Mouse (Mus musculus): Measurements from ENCODE around the gene Ssx2ip. TPM values are rescaled to one million over a fixed set of nuclear protein-coding genes. Genes with fewer than 3 reads are reported as not detected.

Gene Ssx2ip
- 31.9 and 33.6 TPM in 2 replicates for polyA plus RNA-seq (2015; fragmentation: Nextera tagmentation; extraction: Ambion mirVana)

- WGBS = under 1% methylated on average over 73 of the region's 100 CpGs
- Histone ChIP-seq H3K9ac (ENCODE audit: low read length) (peak within 1 kb of the TSS; percentile 79), H3K9me3 (ENCODE audit: control insufficient read depth, low read length) (no peaks in the 10 kb centered on the region), H3K4me1 (replicated peaks; ENCODE audit: control insufficient read depth, insufficient read depth, low read length) (peaks cover 24% of the 10 kb centered on the region), H3K27me3 (ENCODE audit: control insufficient read depth, insufficient read depth, low read depth, low read length) (no peaks in the 10 kb centered on the region), H3K36me3 (ENCODE audit: control insufficient read depth, insufficient read depth, low read length) (no peaks in the 10 kb centered on the region), H3K4me2 (ENCODE audit: low read depth, low read length) (peak within 1 kb of the TSS; percentile 73), H3K4me3 (ENCODE audit: low read length) (peak within 1 kb of the TSS; percentile 77), H3K27ac (ENCODE audit: low read length) (peak within 1 kb of the TSS; percentile 90)
- peak; percentile 97 for ATAC-seq (ENCODE audit: low read depth)
These were observed at the start of gene Ssx2ip for GRCm38 (mm10) chr3:146404311-146405201. Gene Ssx2ip (plus strand): TSS chr3:146404642.

GRCm38 (mm10) chr3:146355146-146355545 lies 49.3 kb upstream of the Ssx2ip start:
- Histone ChIP-seq H3K4me3 (ENCODE audit: low read length) (no peak overlapping the region), H3K9me3 (ENCODE audit: control insufficient read depth, low read length) (no peaks in the 10 kb centered on the region), H3K4me1 (replicated peaks; ENCODE audit: control insufficient read depth, insufficient read depth, low read length) (no peaks in the 10 kb centered on the region), H3K4me2 (ENCODE audit: low read depth, low read length) (no peak overlapping the region), H3K27me3 (ENCODE audit: control insufficient read depth, insufficient read depth, low read depth, low read length) (no peaks in the 10 kb centered on the region), H3K27ac (ENCODE audit: low read length) (no peak overlapping the region), H3K9ac (ENCODE audit: low read length) (no peak overlapping the region), H3K36me3 (ENCODE audit: control insufficient read depth, insufficient read depth, low read length) (no peaks in the 10 kb centered on the region)
- 62% methylated on average over 3 of the region's 3 CpGs for WGBS
- no peak for ATAC-seq (ENCODE audit: low read depth)

GRCm38 (mm10) chr3:146365471-146365870 lies 39.0 kb upstream of the Ssx2ip start:
- Histone ChIP-seq H3K9ac (ENCODE audit: low read length) (no peak overlapping the region), H3K4me3 (ENCODE audit: low read length) (no peak overlapping the region), H3K27ac (ENCODE audit: low read length) (no peak overlapping the region), H3K4me1 (replicated peaks; ENCODE audit: control insufficient read depth, insufficient read depth, low read length) (no peaks in the 10 kb centered on the region), H3K27me3 (ENCODE audit: control insufficient read depth, insufficient read depth, low read depth, low read length) (no peaks in the 10 kb centered on the region), H3K36me3 (ENCODE audit: control insufficient read depth, insufficient read depth, low read length) (no peaks in the 10 kb centered on the region), H3K9me3 (ENCODE audit: control insufficient read depth, low read length) (no peaks in the 10 kb centered on the region), H3K4me2 (ENCODE audit: low read depth, low read length) (no peak overlapping the region)
- ATAC-seq (ENCODE audit: low read depth) = no peak
- WGBS = 82% methylated on average over 9 of the region's 9 CpGs

GRCm38 (mm10) chr3:146367058-146367457 lies 37.4 kb upstream of the Ssx2ip start:
- H3K36me3 ChIP-seq (ENCODE audit: control insufficient read depth, insufficient read depth, low read length) = no peaks in the 10 kb centered on the region
- H3K4me1 ChIP-seq (replicated peaks; ENCODE audit: control insufficient read depth, insufficient read depth, low read length) = no peaks in the 10 kb centered on the region
- H3K4me2 ChIP-seq (ENCODE audit: low read depth, low read length) = no peak overlapping the region
- H3K27me3 ChIP-seq (ENCODE audit: control insufficient read depth, insufficient read depth, low read depth, low read length) = no peaks in the 10 kb centered on the region
- 85% methylated on average over 2 of the region's 2 CpGs for WGBS
- no peak overlapping the region for H3K4me3 ChIP-seq (ENCODE audit: low read length)
- no peak for ATAC-seq (ENCODE audit: low read depth)
- no peak overlapping the region for H3K9ac ChIP-seq (ENCODE audit: low read length)
- H3K9me3 ChIP-seq (ENCODE audit: control insufficient read depth, low read length) = no peaks in the 10 kb centered on the region
- no peak overlapping the region for H3K27ac ChIP-seq (ENCODE audit: low read length)

- no peaks in the 10 kb centered on the region for H3K36me3 ChIP-seq (ENCODE audit: control insufficient read depth, insufficient read depth, low read length)
- H3K4me1 ChIP-seq (replicated peaks; ENCODE audit: control insufficient read depth, insufficient read depth, low read length) = no peaks in the 10 kb centered on the region
- H3K4me3 ChIP-seq (ENCODE audit: low read length) = no peak overlapping the region
- ATAC-seq (ENCODE audit: low read depth) = no peak
- no peaks in the 10 kb centered on the region for H3K27me3 ChIP-seq (ENCODE audit: control insufficient read depth, insufficient read depth, low read depth, low read length)
- no peak overlapping the region for H3K27ac ChIP-seq (ENCODE audit: low read length)
- no peak overlapping the region for H3K9ac ChIP-seq (ENCODE audit: low read length)
- H3K4me2 ChIP-seq (ENCODE audit: low read depth, low read length) = no peak overlapping the region
- WGBS = 84% methylated on average over 7 of the region's 7 CpGs
- H3K9me3 ChIP-seq (ENCODE audit: control insufficient read depth, low read length) = no peaks in the 10 kb centered on the region
These were observed 33.8 kb upstream of the Ssx2ip start for GRCm38 (mm10) chr3:146370553-146371095.

- H3K27ac ChIP-seq (ENCODE audit: low read length) = no peak overlapping the region
- H3K4me2 ChIP-seq (ENCODE audit: low read depth, low read length) = no peak overlapping the region
- H3K4me3 ChIP-seq (ENCODE audit: low read length) = no peak overlapping the region
- ATAC-seq (ENCODE audit: low read depth) = no peak
- H3K4me1 ChIP-seq (replicated peaks; ENCODE audit: control insufficient read depth, insufficient read depth, low read length) = no peaks in the 10 kb centered on the region
- no peak overlapping the region for H3K9ac ChIP-seq (ENCODE audit: low read length)
- H3K27me3 ChIP-seq (ENCODE audit: control insufficient read depth, insufficient read depth, low read depth, low read length) = no peaks in the 10 kb centered on the region
- H3K36me3 ChIP-seq (ENCODE audit: control insufficient read depth, insufficient read depth, low read length) = no peaks in the 10 kb centered on the region
- H3K9me3 ChIP-seq (ENCODE audit: control insufficient read depth, low read length) = no peaks in the 10 kb centered on the region
- WGBS = 60% methylated on average over 5 of the region's 5 CpGs
These were observed 33.2 kb upstream of the Ssx2ip start for GRCm38 (mm10) chr3:146371201-146371600.

GRCm38 (mm10) chr3:146374596-146375175 lies 29.8 kb upstream of the Ssx2ip start:
- H3K9ac ChIP-seq (ENCODE audit: low read length) = no peak overlapping the region
- ATAC-seq (ENCODE audit: low read depth) = no peak
- no peaks in the 10 kb centered on the region for H3K4me1 ChIP-seq (replicated peaks; ENCODE audit: control insufficient read depth, insufficient read depth, low read length)
- no peaks in the 10 kb centered on the region for H3K36me3 ChIP-seq (ENCODE audit: control insufficient read depth, insufficient read depth, low read length)
- H3K4me3 ChIP-seq (ENCODE audit: low read length) = no peak overlapping the region
- H3K27ac ChIP-seq (ENCODE audit: low read length) = no peak overlapping the region
- H3K27me3 ChIP-seq (ENCODE audit: control insufficient read depth, insufficient read depth, low read depth, low read length) = no peaks in the 10 kb centered on the region
- no peaks in the 10 kb centered on the region for H3K9me3 ChIP-seq (ENCODE audit: control insufficient read depth, low read length)
- no peak overlapping the region for H3K4me2 ChIP-seq (ENCODE audit: low read depth, low read length)
- WGBS = 86% methylated on average over 3 of the region's 3 CpGs

- ATAC-seq (ENCODE audit: low read depth) = no peak
These were observed 29.2 kb upstream of the Ssx2ip start for GRCm38 (mm10) chr3:146375224-146375657.

More at GRCm38 (mm10) chr3:146375224-146375657, 29.2 kb upstream of the Ssx2ip start:
- Histone ChIP-seq H3K4me2 (ENCODE audit: low read depth, low read length) (no peak overlapping the region), H3K9ac (ENCODE audit: low read length) (no peak overlapping the region), H3K36me3 (ENCODE audit: control insufficient read depth, insufficient read depth, low read length) (no peaks in the 10 kb centered on the region), H3K27me3 (ENCODE audit: control insufficient read depth, insufficient read depth, low read depth, low read length) (no peaks in the 10 kb centered on the region), H3K4me3 (ENCODE audit: low read length) (no peak overlapping the region), H3K4me1 (replicated peaks; ENCODE audit: control insufficient read depth, insufficient read depth, low read length) (no peaks in the 10 kb centered on the region), H3K27ac (ENCODE audit: low read length) (no peak overlapping the region), H3K9me3 (ENCODE audit: control insufficient read depth, low read length) (no peaks in the 10 kb centered on the region)
- WGBS = 48% methylated on average over 4 of the region's 4 CpGs

Data from lung, embryonic 16.5 days (tissue).